Mouse (Mus musculus) thymus, adult 2 months (tissue): Measurements from ENCODE around the gene Mphosph9.

Source experiments
- CTCF ChIP-seq: fragments of 200-500 bp; IDR thresholded peaks from 2 replicates; pipeline ENCODE4 v1.5.1; 2012; ENCODE audit warnings: mild to moderate bottlenecking, control low read depth, low read length, moderate library complexity, borderline replicate concordance; ENCODE audit not compliant: control insufficient read depth, poor library complexity, insufficient read depth; ENCODE audit errors: extremely low read depth
- POLR2A ChIP-seq: fragments of 200-500 bp; IDR thresholded peaks from 2 replicates; pipeline ENCODE4 v1.6.1; 2012; ENCODE audit warnings: mild to moderate bottlenecking, low read length, control low read depth, moderate library complexity; ENCODE audit not compliant: control insufficient read depth, poor library complexity, insufficient read depth; ENCODE audit errors: extremely low read depth

- TF ChIP-seq CTCF (no peak), POLR2A (no peak)
These were observed 104.2 kb downstream of the Mphosph9 start for GRCm38 (mm10) chr5:124223574-124223973.
